Mouse (Mus musculus) adrenal gland, postnatal 36 days (tissue): ENCODE data around the gene Zcchc4. TPM values are rescaled to one million over a fixed set of nuclear protein-coding genes. Genes with fewer than 3 reads are reported as not detected.

ENCODE experiments used
- DNase-seq, 2 experiments: peaks; one replicate each; pipeline ENCODE4 v3.0.0; 2021; ENCODE audit warnings: mixed read lengths in 1 of 2
- total RNA-seq, 2 experiments: library from RNA; stranded (reverse); gene quantifications; 2 replicates each; pipeline ENCODE4 v1.2.3; 2021

Zcchc4 gene
- total RNA-seq, 2 experiments from 2014 or later: 9.5 to 11.2 TPM

- DNase-seq: no peak
Measured at GRCm38 (mm10) chr5:52793230-52793629, 18.0 kb downstream of the Zcchc4 start.

- no peak for DNase-seq
Measured at GRCm38 (mm10) chr5:52794109-52794508, 18.9 kb downstream of the Zcchc4 start.

GRCm38 (mm10) chr5:52799274-52799985, 24.2 kb downstream of the Zcchc4 start:
- DNase-seq: no peak

GRCm38 (mm10) chr5:52805801-52806200, 30.6 kb downstream of the Zcchc4 start:
- no peak for DNase-seq

GRCm38 (mm10) chr5:52806349-52806748, 31.1 kb downstream of the Zcchc4 start:
- DNase-seq: no peak

- DNase-seq: no peak
Measured at GRCm38 (mm10) chr5:52807030-52807429, 31.8 kb downstream of the Zcchc4 start.

GRCm38 (mm10) chr5:52810446-52810845, 35.2 kb downstream of the Zcchc4 start:
- DNase-seq: no peak

- DNase-seq: no peak
Measured at GRCm38 (mm10) chr5:52811056-52811455, 35.8 kb downstream of the Zcchc4 start.

GRCm38 (mm10) chr5:52812456-52812855, 37.2 kb downstream of the Zcchc4 start:
- no peak for DNase-seq

GRCm38 (mm10) chr5:52813312-52813711, 38.1 kb downstream of the Zcchc4 start:
- no peak for DNase-seq

GRCm38 (mm10) chr5:52818676-52819075, 43.5 kb downstream of the Zcchc4 start:
- DNase-seq: no peak

GRCm38 (mm10) chr5:52821691-52822090, 46.5 kb downstream of the Zcchc4 start:
- peak; percentile 22 to 60 for DNase-seq

- DNase-seq: no peak
Measured at GRCm38 (mm10) chr5:52827923-52828322, 52.7 kb downstream of the Zcchc4 start.

- peak in 1 of 2 experiments; percentile 25 for DNase-seq
Measured at GRCm38 (mm10) chr5:52833005-52833404, 57.8 kb downstream of the Zcchc4 start.

- peak; percentile 100 for DNase-seq
Measured at GRCm38 (mm10) chr5:52833761-52834274, 58.6 kb downstream of the Zcchc4 start, which contains the start of gene Anapc4. Gene Anapc4, plus strand, starts transcription at chr5:52834012.

- DNase-seq: no peak
Measured at GRCm38 (mm10) chr5:52834386-52834785, 59.2 kb downstream of the Zcchc4 start.

GRCm38 (mm10) chr5:52844319-52844718, 69.1 kb downstream of the Zcchc4 start:
- no peak for DNase-seq

GRCm38 (mm10) chr5:52855727-52856126, 80.5 kb downstream of the Zcchc4 start:
- DNase-seq: no peak

GRCm38 (mm10) chr5:52864446-52864845, 89.2 kb downstream of the Zcchc4 start:
- DNase-seq: peak; percentile 39 to 44

GRCm38 (mm10) chr5:52865825-52866224, 90.6 kb downstream of the Zcchc4 start:
- peak; percentile 92 to 93 for DNase-seq

GRCm38 (mm10) chr5:52866361-52867155, 91.3 kb downstream of the Zcchc4 start:
- DNase-seq: peak; percentile 55 to 59

GRCm38 (mm10) chr5:52868918-52869703, 93.9 kb downstream of the Zcchc4 start:
- DNase-seq: no peak
